Mouse (Mus musculus): ENCODE measurements around the gene Mtnr1a.

DNA sequence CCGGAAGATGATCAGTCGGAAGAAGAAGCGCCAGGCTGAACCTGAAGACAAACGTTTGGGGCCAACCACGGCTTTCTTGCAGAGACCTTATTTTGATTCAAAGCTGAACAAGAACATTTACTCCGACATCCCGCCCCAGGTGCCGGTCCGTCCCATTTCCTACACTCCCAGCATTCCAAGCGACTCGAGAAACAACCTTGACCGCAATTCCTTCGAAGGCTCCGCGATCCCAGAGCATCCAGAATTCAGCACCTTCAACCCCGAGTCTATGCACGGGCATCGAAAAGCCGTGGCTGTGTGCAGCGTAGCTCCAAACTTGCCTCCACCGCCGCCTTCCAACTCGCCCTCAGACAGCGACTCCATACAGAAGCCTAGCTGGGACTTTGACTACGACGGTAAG lies 24.8 kb upstream of the Mtnr1a start:
- TF ChIP-seq POLR2A (IDR thresholded peaks at IDR 0.05; ENCODE audit: insufficient read length, low read depth) (no peak), MYOG (IDR thresholded peaks at IDR 0.05; ENCODE audit: control insufficient read depth in 1 of 3, insufficient read depth in 1 of 3, insufficient read length in 2 of 3, low read depth in 2 of 3) (no peak), TCF12 (IDR thresholded peaks at IDR 0.05; ENCODE audit: insufficient read depth, poor library complexity, severe bottlenecking) (no peak)

Measured in myocyte (in vitro differentiated cells).